Mouse (Mus musculus): ENCODE results near the gene Tcp11l2.

DNA sequence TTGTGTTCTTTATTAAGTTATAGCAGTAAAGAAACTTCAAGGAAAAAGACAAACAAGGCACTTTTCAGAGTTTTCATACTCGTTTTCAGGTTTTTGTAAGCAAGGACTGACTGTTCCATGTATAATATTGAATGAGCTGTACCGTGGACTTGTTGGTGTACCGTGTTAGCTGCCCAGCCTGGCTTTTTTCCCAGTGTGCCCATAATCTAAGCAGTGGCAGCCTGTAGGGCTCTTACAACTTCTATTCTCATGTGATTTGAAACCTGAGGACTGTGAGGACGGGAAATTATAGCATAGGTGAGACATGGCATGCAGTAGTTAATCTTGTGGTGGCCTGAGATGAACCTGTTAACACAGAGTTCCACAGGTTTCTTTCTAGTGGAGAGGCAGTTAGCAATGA is 62.0 kb downstream of the Tcp11l2 start:
- no peak for TF ChIP-seq POLR2A (IDR thresholded peaks at IDR 0.05; ENCODE audit: low read depth, low read length)
- TF ChIP-seq CTCF (conservative IDR thresholded peaks at IDR 0.05; ENCODE audit: insufficient read depth, insufficient read length, low read depth, low read length), result no peak

Data from kidney, adult 2 months (tissue).